Mouse (Mus musculus): ENCODE measurements at regions not wholly inside any gene's neighbourhood (a gene's known extent, or its start where the extent isn't known, plus 50 kb on each side); places are given as distances from the start of the nearest gene placed in this dataset.

- DNase-seq: no peak
Observed at GRCm38 (mm10) chr14:24550763-24551471, 64.0 kb downstream of the Rps24 start.

GRCm38 (mm10) chr14:24551472-24551783 lies 64.5 kb downstream of the Rps24 start:
- DNase-seq: no peak

- no peak for DNase-seq
Observed at GRCm38 (mm10) chr14:24564801-24565624, 78.1 kb downstream of the Rps24 start.

- DNase-seq: no peak
Observed at GRCm38 (mm10) chr14:24565718-24566322, 78.9 kb downstream of the Rps24 start.

GRCm38 (mm10) chr14:24575111-24575510 lies 88.2 kb downstream of the Rps24 start:
- no peak for DNase-seq

GRCm38 (mm10) chr14:24578535-24579111 lies 91.7 kb downstream of the Rps24 start:
- peak; percentile 92 to 95 for DNase-seq

GRCm38 (mm10) chr14:24579153-24579795 lies 92.3 kb downstream of the Rps24 start:
- peak; percentile 36 to 55 for DNase-seq

- no peak for DNase-seq
Observed at GRCm38 (mm10) chr14:24586133-24586908, 99.4 kb downstream of the Rps24 start.

GRCm38 (mm10) chr14:24586982-24587672 lies 100.2 kb downstream of the Rps24 start:
- DNase-seq: no peak

- DNase-seq: no peak
Observed at GRCm38 (mm10) chr14:24588041-24588440, 101.1 kb downstream of the Rps24 start.

GRCm38 (mm10) chr14:24606444-24607173 lies 119.7 kb downstream of the Rps24 start:
- peak in 1 of 2 experiments; percentile 28 for DNase-seq

- DNase-seq: peak; percentile 74 to 77
Observed at GRCm38 (mm10) chr14:24608356-24608755, 121.4 kb downstream of the Rps24 start.

GRCm38 (mm10) chr14:24612254-24612995 lies 125.5 kb downstream of the Rps24 start:
- DNase-seq: peak; percentile 34 to 51

GRCm38 (mm10) chr14:24615776-24616175 lies 128.9 kb downstream of the Rps24 start:
- no peak for DNase-seq

- no peak for DNase-seq
Observed at GRCm38 (mm10) chr14:24616306-24617125, 129.6 kb downstream of the Rps24 start.

- peak in 1 of 2 experiments; percentile 23 for DNase-seq
Observed at GRCm38 (mm10) chr14:24617126-24617375, 130.1 kb downstream of the Rps24 start.

- no peak for DNase-seq
Observed at GRCm38 (mm10) chr14:24617393-24617861, 130.5 kb downstream of the Rps24 start.

GRCm38 (mm10) chr14:24618226-24619038 lies 131.5 kb downstream of the Rps24 start:
- no peak for DNase-seq
